Mouse (Mus musculus) CH12.LX (cell line): ENCODE data around the gene Dnm1. TPM values are rescaled to one million over a fixed set of nuclear protein-coding genes. Genes with fewer than 3 reads are reported as not detected.

Source experiments
- DNase-seq: peaks from one replicate; pipeline ENCODE4 v3.0.0-alpha.2; 2013; ENCODE audit errors: extremely low read depth
- H3K27ac ChIP-seq: 2 replicates; pipeline ENCODE4 v1.5.1; 2012; ENCODE audit warnings: low read depth, mild to moderate bottlenecking, control low read depth, moderate library complexity; ENCODE audit not compliant: insufficient read depth
- H3K27me3 ChIP-seq: replicated peaks from 2 replicates; pipeline ENCODE3; 2012; ENCODE audit warnings: inconsistent platforms
- H3K36me3 ChIP-seq, 2 experiments: replicated peaks in 1 of 2; 2 replicates each; pipeline versions ENCODE3 to v1.6.1; 2012; ENCODE audit warnings: inconsistent platforms in 1 of 2, low read length in 1 of 2, mild to moderate bottlenecking in 1 of 2, mixed read lengths in 1 of 2, moderate library complexity in 1 of 2; ENCODE audit not compliant: control insufficient read depth in 1 of 2, insufficient read depth in 1 of 2
- H3K4me1 ChIP-seq, 2 experiments: 2 replicates each; pipeline ENCODE4 v1.6.1; 2012; ENCODE audit warnings: inconsistent platforms in 1 of 2, moderate library complexity in 1 of 2; ENCODE audit not compliant: insufficient read depth in 2 of 2, control insufficient read depth in 1 of 2
- H3K4me2 ChIP-seq: 2 replicates; pipeline ENCODE4 v1.6.1; 2012; ENCODE audit warnings: low read depth, mild to moderate bottlenecking, control low read depth; ENCODE audit not compliant: poor library complexity, insufficient read depth, severe bottlenecking
- H3K4me3 ChIP-seq, 3 experiments: fragments of 150-350 bp in 1 of 3; sonication (generic) in 1 of 3; replicated peaks in 1 of 3; 2 replicates each; pipeline versions ENCODE3 to v1.5.1; 2011 to 2012; ENCODE audit warnings: low read depth in 2 of 3, low read length in 2 of 3, mild to moderate bottlenecking in 2 of 3, moderate library complexity in 2 of 3, control low read depth in 1 of 3, improper control_type of control experiment in 1 of 3, inconsistent platforms in 1 of 3, mixed read lengths in 1 of 3; ENCODE audit not compliant: poor library complexity in 1 of 3
- H3K79me2 ChIP-seq: replicated peaks from 2 replicates; pipeline ENCODE4 v1.6.1; 2012; ENCODE audit warnings: mild to moderate bottlenecking, moderate library complexity; ENCODE audit not compliant: control insufficient read depth, poor library complexity, insufficient read depth, severe bottlenecking; ENCODE audit errors: extremely low read depth
- H3K9ac ChIP-seq: 2 replicates; pipeline ENCODE4 v1.6.1; 2012; ENCODE audit warnings: low read depth, mild to moderate bottlenecking, control low read depth, moderate library complexity; ENCODE audit not compliant: insufficient read depth
- H3K9me3 ChIP-seq: replicated peaks from 2 replicates; pipeline ENCODE3; 2012; ENCODE audit warnings: low read length, inconsistent platforms, mixed read lengths
- CHD2 ChIP-seq: IDR thresholded peaks from 2 replicates; pipeline ENCODE4 v1.6.1; 2011; ENCODE audit warnings: low read length, improper control_type of control experiment
- CTCF ChIP-seq, 2 experiments: IDR thresholded peaks in 1 of 2; conservative IDR thresholded peaks in 1 of 2; 2 replicates each; pipeline ENCODE4 v1.5.1; 2011 to 2012; ENCODE audit warnings: low read depth in 2 of 2, low read length in 2 of 2, improper control_type of control experiment in 1 of 2, inconsistent platforms in 1 of 2, mild to moderate bottlenecking in 1 of 2, moderate library complexity in 1 of 2
- ETS1 ChIP-seq: conservative IDR thresholded peaks from 2 replicates; pipeline ENCODE4 v1.6.1; 2012; ENCODE audit warnings: low read depth, mild to moderate bottlenecking, inconsistent platforms, low read length, improper control_type of control experiment, moderate library complexity
- HCFC1 ChIP-seq: IDR thresholded peaks from 2 replicates; pipeline ENCODE4 v1.6.1; 2012; ENCODE audit warnings: low read depth, mild to moderate bottlenecking, inconsistent platforms, low read length, improper control_type of control experiment
- KAT2A ChIP-seq: IDR thresholded peaks from 2 replicates; pipeline ENCODE4 v1.6.1; 2012; ENCODE audit warnings: low read length, improper control_type of control experiment, inconsistent platforms; ENCODE audit not compliant: insufficient replicate concordance
- MAX ChIP-seq: IDR thresholded peaks from 2 replicates; pipeline ENCODE4 v1.6.1; 2011; ENCODE audit warnings: low read length, improper control_type of control experiment
- MAZ ChIP-seq: IDR thresholded peaks from 2 replicates; pipeline ENCODE4 v1.6.1; 2012; ENCODE audit warnings: low read depth, mild to moderate bottlenecking, inconsistent platforms, low read length, improper control_type of control experiment, moderate library complexity
- NRF1 ChIP-seq: IDR thresholded peaks from 2 replicates; pipeline ENCODE4 v1.6.1; 2014; ENCODE audit warnings: low read depth, mild to moderate bottlenecking, inconsistent platforms, low read length, improper control_type of control experiment, moderate library complexity
- RAD21 ChIP-seq: IDR thresholded peaks from 2 replicates; pipeline ENCODE4 v1.6.1; 2011; ENCODE audit warnings: low read depth, mild to moderate bottlenecking, low read length, improper control_type of control experiment, moderate library complexity
- SMC3 ChIP-seq: IDR thresholded peaks from 2 replicates; pipeline ENCODE4 v1.6.1; 2011; ENCODE audit warnings: low read depth, low read length, improper control_type of control experiment
- UBTF ChIP-seq: IDR thresholded peaks from 2 replicates; pipeline ENCODE4 v1.6.1; 2012; ENCODE audit warnings: low read depth, mild to moderate bottlenecking, inconsistent platforms, low read length, improper control_type of control experiment, moderate library complexity
- USF1 ChIP-seq: IDR thresholded peaks from 2 replicates; pipeline ENCODE4 v1.6.1; 2014; ENCODE audit warnings: low read depth, mild to moderate bottlenecking, inconsistent platforms, low read length, improper control_type of control experiment
- dilution Hi-C: fragments of 300-500 bp; cut with MboI; formaldehyde crosslinking; loops from 2 replicates; pipeline ENCODE4 v1.14.3; 2020; ENCODE audit warnings: low sequenced_read_pairs; ENCODE audit not compliant: extremely low pct_unique_long_range_greater_than_20kb, extremely low pct_ligation_motif_present
- in situ Hi-C: fragments of 300-500 bp; cut with MboI; formaldehyde crosslinking; loops from 3 replicates; pipeline ENCODE4 v1.14.3; 2019; ENCODE audit warnings: low sequenced_read_pairs, low pct_ligation_motif_present, low pct_unique_long_range_greater_than_20kb, mixed read lengths
- polyA plus RNA-seq: library from polyadenylated mRNA; unstranded; fragments of >175 nt; gene quantifications from 2 replicates; pipeline ENCODE4 v1.2.1, GENCODE M21; 2012; ENCODE audit warnings: low read depth; ENCODE audit not compliant: insufficient read length
- total RNA-seq, 2 experiments: library from RNA; depleted of rRNA; stranded (reverse); fragments of 300-350 nt in 1 of 2; fragments of >200 nt in 1 of 2; gene quantifications; 2 replicates each; pipeline ENCODE4 v1.2.3; 2012 to 2014

The Dnm1 gene
- total and polyA plus RNA-seq, 3 experiments = 0.25 TPM; not detected in 2

DNA sequence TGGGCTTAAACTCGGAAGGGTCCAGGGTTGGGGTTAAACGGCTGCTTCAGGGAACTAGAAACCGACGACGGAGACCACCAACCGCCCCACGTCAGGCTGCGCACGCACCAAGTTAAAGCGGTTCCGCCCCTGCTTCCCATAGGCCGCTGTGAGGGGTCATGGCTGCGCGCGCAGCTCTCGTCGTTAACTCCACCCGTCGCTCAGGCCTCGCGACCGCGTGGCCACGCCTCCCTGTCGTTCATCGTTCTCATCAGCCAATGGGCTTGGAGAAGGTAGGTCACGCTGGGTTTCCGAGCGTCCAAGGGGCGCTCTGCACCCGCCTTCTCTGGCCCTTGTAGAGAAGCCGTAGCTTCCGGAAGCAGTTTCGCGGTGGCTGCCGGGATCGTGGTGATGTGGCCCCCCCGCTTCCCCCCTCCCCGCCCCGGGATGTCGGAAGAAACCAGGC is 65.2 kb downstream of the Dnm1 start, which contains the start of gene Swi5 (continued):
- TF ChIP-seq MAX (peak; percentile 81), UBTF (no peak), HCFC1 (peak; percentile 76)
- TF ChIP-seq, all 38 proteins: peak for 17

DNA sequence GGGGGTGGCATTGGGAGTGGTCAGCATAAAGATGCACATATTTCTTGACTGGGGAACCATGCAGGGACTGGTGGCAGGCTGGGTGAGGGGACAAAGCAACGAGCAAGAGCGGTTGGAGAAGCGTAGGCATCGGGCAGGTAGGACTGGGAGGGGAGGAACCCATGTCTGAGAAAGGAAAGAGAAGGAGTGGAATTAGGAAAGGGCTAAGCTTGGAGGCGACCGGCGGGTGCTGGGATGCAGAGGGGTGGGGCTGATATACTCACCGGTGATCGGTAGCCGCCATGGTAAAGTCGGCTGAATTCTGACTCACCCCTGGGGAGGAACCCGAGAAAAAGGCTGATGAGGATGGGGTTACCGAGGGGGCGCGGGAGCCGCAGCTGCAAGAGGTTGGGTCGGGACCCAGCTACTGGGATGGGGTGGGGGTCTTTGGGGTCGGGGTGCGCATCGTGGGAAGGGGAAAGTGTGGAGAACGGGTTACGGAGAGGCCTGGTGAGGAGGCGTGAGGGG is 65.8 kb downstream of the Dnm1 start, which contains the start of gene Golga2:
Golga2 (plus strand) TSS at position 51 of the 507 bp plus-strand sequence.
- peak within 1 kb of the TSS; percentile 89 for H3K9ac ChIP-seq
- no peak for TF ChIP-seq USF1
- no peak for TF ChIP-seq ETS1
- H3K79me2 ChIP-seq = peaks cover 34% of the 10 kb centered on the region
- no peaks in the 10 kb centered on the region for H3K27me3 ChIP-seq
- no peak for DNase-seq
- peaks cover 14 to 45% of the 10 kb centered on the region in 2 experiments for H3K36me3 ChIP-seq
- peak within 1 kb of the TSS; percentile 74 to 98 (median 76) for H3K4me3 ChIP-seq
- dilution Hi-C loops = no loop called here
- H3K9me3 ChIP-seq = no peaks in the 10 kb centered on the region
- peaks cover 4 to 34% of the 10 kb centered on the region in 2 experiments for H3K4me1 ChIP-seq
- peak within 1 kb of the TSS; percentile 74 for H3K4me2 ChIP-seq
- no peak within 1 kb of the TSS for H3K27ac ChIP-seq
- in situ Hi-C loops = loop anchor here (10.0 kb wide), 1 partner anchor 153 kb away; no protein-coding TSS in a partner anchor

DNA sequence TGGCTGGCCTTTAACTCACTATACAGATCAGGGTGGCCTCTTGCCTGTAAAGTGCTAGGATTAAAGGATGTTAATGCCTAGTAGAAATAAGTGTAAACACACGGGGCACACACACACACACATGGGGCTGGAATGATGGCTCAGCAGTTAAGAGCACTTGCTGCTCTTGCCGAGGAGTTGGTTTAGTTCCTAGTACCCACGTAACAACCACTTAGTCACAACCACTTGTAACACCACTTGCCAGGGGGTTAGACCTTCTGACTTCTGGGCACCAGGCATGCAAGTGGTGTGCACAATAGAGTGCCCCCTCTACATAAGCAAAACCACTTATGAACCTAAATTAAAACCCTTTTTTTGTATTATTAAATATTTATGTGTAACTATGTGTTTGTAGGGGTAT is 69.2 kb downstream of the Dnm1 start:
- H3K4me3 ChIP-seq = no peak overlapping the region
- in situ Hi-C loops (loop anchor here (10.0 kb wide), 1 partner anchor 149 kb away; no protein-coding TSS in a partner anchor), dilution Hi-C loops (no loop called here)
- no peaks in the 10 kb centered on the region for H3K9me3 ChIP-seq
- no peak overlapping the region for H3K27ac ChIP-seq
- no peak for DNase-seq
- no peak overlapping the region for H3K4me2 ChIP-seq
- H3K36me3 ChIP-seq = peaks cover 41 to 68% of the 10 kb centered on the region in 2 experiments
- no peak for TF ChIP-seq MAZ
- no peak for TF ChIP-seq NRF1
- TF ChIP-seq CHD2 = no peak
- H3K79me2 ChIP-seq = peaks cover 19% of the 10 kb centered on the region
- H3K27me3 ChIP-seq = no peaks in the 10 kb centered on the region
- peaks cover 0 to 35% of the 10 kb centered on the region in 2 experiments; a peak in 3 of 4 replicates for H3K4me1 ChIP-seq
- no peak overlapping the region for H3K9ac ChIP-seq

DNA sequence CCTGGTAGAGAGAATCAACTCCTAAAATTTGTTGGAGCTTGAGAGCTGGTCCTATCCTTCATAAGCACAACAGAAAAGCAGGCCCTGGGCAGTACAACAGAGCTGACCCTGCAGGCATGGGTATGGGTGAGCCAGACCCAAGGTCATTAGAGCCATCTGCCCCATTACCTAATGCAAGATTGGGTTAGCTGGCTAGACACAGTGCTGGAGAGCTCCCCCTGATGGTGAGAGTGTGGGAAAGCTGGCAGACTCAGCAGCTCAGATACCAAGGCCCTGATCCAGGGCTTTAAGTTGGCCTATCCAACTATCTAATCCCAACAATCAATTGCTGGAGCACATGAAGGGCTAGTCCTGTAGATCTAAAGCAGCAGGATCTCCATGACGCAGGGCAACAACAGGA is 70.4 kb downstream of the Dnm1 start:
- dilution Hi-C loops (no loop called here), in situ Hi-C loops (loop anchor here (10.0 kb wide), 1 partner anchor 148 kb away; no protein-coding TSS in a partner anchor)
- DNase-seq = peak; percentile 69
- peaks cover 15% of the 10 kb centered on the region for H3K79me2 ChIP-seq
- H3K9ac ChIP-seq = no peak overlapping the region
- H3K27me3 ChIP-seq = no peaks in the 10 kb centered on the region
- TF ChIP-seq CTCF (conservative IDR thresholded peaks at IDR 0.05 in 1 of 2, IDR thresholded peaks at IDR 0.05 in 1 of 2; ENCODE audit: low read depth in 2 of 2, low read length in 2 of 2) (peak; percentile 61 to 75; a peak in 3 of 4 replicates), SMC3 (peak; percentile 63), RAD21 (peak; percentile 46), KAT2A (no peak)
- no peak overlapping the region for H3K4me3 ChIP-seq
- no peak overlapping the region for H3K27ac ChIP-seq
- no peak overlapping the region for H3K4me2 ChIP-seq
- no peaks in the 10 kb centered on the region for H3K9me3 ChIP-seq
- H3K4me1 ChIP-seq = peaks cover 0 to 31% of the 10 kb centered on the region in 2 experiments; a peak in 3 of 4 replicates
- H3K36me3 ChIP-seq = peaks cover 51 to 81% of the 10 kb centered on the region in 2 experiments
